10 mouse cellular contexts compared by ENCODE assay signal in genomic region chr1:150992711-150993161, GRCm38 (mm10). TPM values are rescaled to one million over a fixed set of nuclear protein-coding genes. Genes with fewer than 3 reads are reported as not detected.
DNase-seq lines count a peak whose midpoint lies in the region; ATAC-seq and TF ChIP-seq lines count a peak whose summit lies in the region.
"Had no signal": no experiment of that assay in that cellular context is flagged by ENCODE, and none has a peak within 500 bp of the region (broad histone marks: within the 10 kb centered on the region; RNA-seq: fewer than 3 reads in every experiment).

No protein-coding gene starts in this region.

- peak overlapping the region; percentile 72 for H3K9ac ChIP-seq in heart, postnatal 0 days (replicated peaks; ENCODE audit: low read depth, low read length)
- peak overlapping the region; percentile 45 for H3K9ac ChIP-seq in midbrain, embryonic 14.5 days (replicated peaks; ENCODE audit: low read length)

- peak overlapping the region; percentile 73 for H3K4me2 ChIP-seq in heart, postnatal 0 days (ENCODE audit: low read depth, low read length)
- H3K4me2 ChIP-seq in midbrain, embryonic 14.5 days (ENCODE audit: low read length) = peak overlapping the region; percentile 92

- 0 out of 2 replicates have a peak, but pooled peaks have one; percentile 26 for TF ChIP-seq EP300 in heart, postnatal 0 days (IDR thresholded peaks at IDR 0.05; ENCODE audit: low read depth)

- H3K27ac ChIP-seq in heart, postnatal 0 days (ENCODE audit: low read depth) = peak overlapping the region; percentile 91
- no peak overlapping the region for H3K27ac ChIP-seq in midbrain, embryonic 14.5 days (replicated peaks; ENCODE audit: low read depth, low read length)

- H3K4me1 ChIP-seq in heart, postnatal 0 days (ENCODE audit: control insufficient read depth, insufficient read depth) = peaks cover 23% of the 10 kb centered on the region
- peaks cover 4% of the 10 kb centered on the region; the same call in 1 of the 2 replicates for H3K4me1 ChIP-seq in midbrain, embryonic 14.5 days (ENCODE audit: control insufficient read depth, insufficient read depth, low read length)

- peak overlapping the region; percentile 71 for H3K4me3 ChIP-seq in heart, postnatal 0 days (ENCODE audit: low read depth, low read length)
- H3K4me3 ChIP-seq in midbrain, embryonic 14.5 days (replicated peaks; ENCODE audit: low read depth, low read length) = peak overlapping the region; percentile 46

- 3% methylated on average over 6 of the region's 6 CpGs for WGBS in heart, postnatal 0 days
- 1% methylated on average over 6 of the region's 6 CpGs for WGBS in midbrain, embryonic 14.5 days

- no peak for DNase-seq in heart, postnatal 0 days (ENCODE audit: low spot score)
- DNase-seq in heart, postnatal 36 days = no peak
- DNase-seq in hindlimb bud, embryonic 11.5 days (ENCODE audit: extremely low spot score, low read depth, low spot score) = peak; percentile 22
- DNase-seq in midbrain, embryonic 14.5 days = no peak
- DNase-seq in cerebellum, adult 11 months = no peak
- DNase-seq in B cell, adult 2 months = no peak
- DNase-seq in right cerebral cortex, postnatal 25 days = no peak
- DNase-seq: right cerebral cortex, adult 18-20 months had no signal

- no peak for TF ChIP-seq CTCF in heart, postnatal 0 days (IDR thresholded peaks at IDR 0.05; ENCODE audit: low read depth)

- H3K36me3 ChIP-seq in heart, postnatal 0 days (replicated peaks; ENCODE audit: control insufficient read depth, insufficient read depth, low read length) = no peaks in the 10 kb centered on the region
- no peaks in the 10 kb centered on the region for H3K36me3 ChIP-seq in midbrain, embryonic 14.5 days (ENCODE audit: control insufficient read depth, insufficient read depth, low read length)

- ATAC-seq in heart, postnatal 0 days (ENCODE audit: insufficient read depth, low read depth) = peak; percentile 35
- ATAC-seq in common myeloid progenitor, adult 5-6 weeks (replicated peaks; ENCODE audit: low read depth, poor library complexity, severe bottlenecking) = peak; percentile 26
- 0 out of 2 replicates have a peak, but pooled peaks have one; percentile 18 for ATAC-seq in midbrain, embryonic 14.5 days (ENCODE audit: low FRiP score, low TSS enrichment)

- H3K27me3 ChIP-seq in heart, postnatal 0 days (ENCODE audit: control insufficient read depth, insufficient read depth, low read length) = no peaks in the 10 kb centered on the region
- no peaks in the 10 kb centered on the region; the same call in 1 of the 2 replicates for H3K27me3 ChIP-seq in midbrain, embryonic 14.5 days (ENCODE audit: control insufficient read depth, insufficient read depth, low read length)

- intact Hi-C loops in heart, postnatal 36 days (cut with DNase I) = loop anchor here (2.0 to 5.0 kb wide), 2 partner anchors 16 to 70 kb away; no protein-coding TSS in a partner anchor

- 0 out of 2 replicates have a peak, but pooled peaks cover 9% of the 10 kb centered on the region for H3K9me3 ChIP-seq in heart, postnatal 0 days (replicated peaks; ENCODE audit: control insufficient read depth, low read length)
- H3K9me3 ChIP-seq in midbrain, embryonic 14.5 days (ENCODE audit: control insufficient read depth, low read length) = no peaks in the 10 kb centered on the region

RNA-seq across cellular contexts. Expression of gene Hmcn1, which starts 0.5 kb away (rescaled TPM):
- total RNA-seq in heart, postnatal 0 days (2014; rRNA removed; ENCODE audit: low replicate concordance) = 51.0 and 59.2 TPM in 2 replicates
- polyA plus RNA-seq in heart, postnatal 0 days (2015; fragmentation: Nextera tagmentation; extraction: Ambion mirVana) = 18.3 and 18.9 TPM in 2 replicates
- 10 to 100 TPM; 12.9 to 13.1 TPM for total RNA-seq in heart, postnatal 36 days (2021)
- not detected in 2 replicates for total RNA-seq in common myeloid progenitor, adult 5-6 weeks (2017)
- polyA plus RNA-seq in midbrain, embryonic 14.5 days (2014; fragmentation: Nextera tagmentation; extraction: Ambion mirVana) = 0.74 and 1.5 TPM in 2 replicates
- total RNA-seq: MEL had no signal

Comparison
In these comparisons a context has a peak if more than half of its experiments do, and no peak if none do; other contexts are left out.
1. RNA of gene Hmcn1, which starts 0.5 kb away (total RNA-seq): 51.0 to 59.2 TPM in heart, postnatal 0 days and 12.9 to 13.1 TPM in heart, postnatal 36 days; not detected in common myeloid progenitor, adult 5-6 weeks; every median in the first group is over 10 times any median in the second.
2. Peak in every context shown above with its lines, with median percentiles within 50 percentile points of each other: ATAC-seq.